Mouse (Mus musculus): Measurements from ENCODE around the gene Nfam1.

- no peak for TF ChIP-seq CTCF (IDR thresholded peaks at IDR 0.05; ENCODE audit: low read depth, low read length)
- TF ChIP-seq POLR2A (IDR thresholded peaks at IDR 0.05; ENCODE audit: borderline replicate concordance, low read depth, low read length), result no peak
Observed at GRCm38 (mm10) chr15:82995239-82995638, 37.9 kb downstream of the Nfam1 start.

Measured in bone marrow macrophage, adult 2 months (primary cell).